Mouse (Mus musculus): ENCODE measurements around the gene Gm20388. TPM values are rescaled to one million over a fixed set of nuclear protein-coding genes. Genes with fewer than 3 reads are reported as not detected.

The Gm20388 gene
- polyA plus RNA-seq, 1 experiment, result 0.36 TPM

DNA sequence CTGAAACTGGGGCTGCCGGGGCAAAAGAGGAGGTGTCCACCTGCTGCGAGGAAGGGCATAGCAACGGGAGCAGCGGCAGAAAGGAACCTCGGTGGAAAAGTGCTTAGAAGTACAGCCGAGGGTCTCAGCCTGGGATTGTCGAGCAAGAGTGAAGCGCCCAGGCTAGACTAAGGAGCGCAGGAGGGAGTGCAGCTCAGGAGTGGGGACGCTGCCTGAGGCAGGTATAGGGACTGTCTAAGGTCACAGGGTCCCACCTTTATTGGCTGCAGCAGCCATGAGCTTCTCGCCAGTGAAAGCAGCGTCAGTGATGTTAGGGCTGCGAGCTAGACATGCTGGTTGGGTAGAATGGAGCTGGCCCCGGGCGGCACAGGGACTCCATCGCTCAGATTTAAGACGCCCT is 3207.1 kb downstream of the Gm20388 start:
- no peaks in the 10 kb centered on the region; the same call in 1 of the 2 replicates for H3K9me3 ChIP-seq (ENCODE audit: control insufficient read depth, low read length)
- no peak for TF ChIP-seq TAL1 (IDR thresholded peaks at IDR 0.05; ENCODE audit: low read length)
- peaks cover 46% of the 10 kb centered on the region for H3K4me1 ChIP-seq (ENCODE audit: control insufficient read depth)
- peak overlapping the region; percentile 53 for H3K4me3 ChIP-seq (replicated peaks)
- no peaks in the 10 kb centered on the region for H3K36me3 ChIP-seq (ENCODE audit: control insufficient read depth)
- peaks cover 55% of the 10 kb centered on the region for H3K27me3 ChIP-seq (ENCODE audit: control insufficient read depth)

DNA sequence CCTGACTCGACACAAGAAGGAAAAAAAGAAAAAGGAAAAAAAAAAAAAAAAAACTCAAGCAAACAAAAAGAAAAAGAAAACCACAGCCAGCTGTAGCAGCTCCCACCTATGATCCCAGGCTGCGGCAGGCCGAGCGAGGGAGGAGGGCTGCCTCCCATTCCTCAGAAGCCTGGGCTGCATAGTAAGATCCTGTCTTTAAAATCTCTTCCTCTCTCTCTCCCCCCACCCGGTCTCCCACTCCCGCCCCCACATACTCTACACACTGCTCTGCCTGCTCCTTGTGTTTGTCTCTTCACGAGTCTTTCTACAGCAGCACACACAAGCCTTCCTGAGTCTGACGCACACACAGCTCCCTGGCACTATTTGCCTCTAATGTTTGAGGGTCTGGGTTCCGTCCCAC is 3211.4 kb downstream of the Gm20388 start:
- Histone ChIP-seq H3K27me3 (ENCODE audit: control insufficient read depth) (peaks cover 57% of the 10 kb centered on the region), H3K4me3 (replicated peaks) (no peak overlapping the region), H3K9me3 (ENCODE audit: control insufficient read depth, low read length) (no peaks in the 10 kb centered on the region; the same call in 1 of the 2 replicates), H3K4me1 (ENCODE audit: control insufficient read depth) (peaks cover 30% of the 10 kb centered on the region), H3K36me3 (ENCODE audit: control insufficient read depth) (no peaks in the 10 kb centered on the region)
- TF ChIP-seq TAL1 (IDR thresholded peaks at IDR 0.05; ENCODE audit: low read length), result no peak
- no peak for TF ChIP-seq GATA1 (IDR thresholded peaks at IDR 0.05; ENCODE audit: low read length)

DNA sequence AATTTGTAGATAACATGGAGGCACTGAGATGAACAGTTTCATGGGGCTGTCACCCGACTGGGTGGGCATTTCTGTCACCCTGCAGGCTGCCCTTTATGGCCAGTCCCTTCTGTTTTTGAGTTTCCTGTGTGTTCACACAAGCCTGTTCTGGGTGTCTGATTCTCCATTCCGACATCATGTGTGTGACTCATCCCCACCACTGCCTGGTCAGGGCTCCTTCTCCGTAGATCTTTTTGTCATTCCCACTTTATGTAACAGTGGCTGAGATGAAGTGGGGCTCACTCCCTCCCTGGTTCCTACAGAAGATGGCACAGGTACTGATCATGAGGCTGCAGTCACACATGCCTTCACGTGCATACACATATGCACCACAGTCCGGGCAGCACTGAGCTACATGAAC is 3212.0 kb downstream of the Gm20388 start:
- Histone ChIP-seq H3K36me3 (ENCODE audit: control insufficient read depth) (no peaks in the 10 kb centered on the region), H3K9me3 (ENCODE audit: control insufficient read depth, low read length) (no peaks in the 10 kb centered on the region; the same call in 1 of the 2 replicates), H3K4me1 (ENCODE audit: control insufficient read depth) (peaks cover 24% of the 10 kb centered on the region), H3K4me3 (replicated peaks) (no peak overlapping the region), H3K27me3 (ENCODE audit: control insufficient read depth) (peaks cover 56% of the 10 kb centered on the region)
- no peak for TF ChIP-seq GATA1 (IDR thresholded peaks at IDR 0.05; ENCODE audit: low read length)
- no peak for TF ChIP-seq TAL1 (IDR thresholded peaks at IDR 0.05; ENCODE audit: low read length)

DNA sequence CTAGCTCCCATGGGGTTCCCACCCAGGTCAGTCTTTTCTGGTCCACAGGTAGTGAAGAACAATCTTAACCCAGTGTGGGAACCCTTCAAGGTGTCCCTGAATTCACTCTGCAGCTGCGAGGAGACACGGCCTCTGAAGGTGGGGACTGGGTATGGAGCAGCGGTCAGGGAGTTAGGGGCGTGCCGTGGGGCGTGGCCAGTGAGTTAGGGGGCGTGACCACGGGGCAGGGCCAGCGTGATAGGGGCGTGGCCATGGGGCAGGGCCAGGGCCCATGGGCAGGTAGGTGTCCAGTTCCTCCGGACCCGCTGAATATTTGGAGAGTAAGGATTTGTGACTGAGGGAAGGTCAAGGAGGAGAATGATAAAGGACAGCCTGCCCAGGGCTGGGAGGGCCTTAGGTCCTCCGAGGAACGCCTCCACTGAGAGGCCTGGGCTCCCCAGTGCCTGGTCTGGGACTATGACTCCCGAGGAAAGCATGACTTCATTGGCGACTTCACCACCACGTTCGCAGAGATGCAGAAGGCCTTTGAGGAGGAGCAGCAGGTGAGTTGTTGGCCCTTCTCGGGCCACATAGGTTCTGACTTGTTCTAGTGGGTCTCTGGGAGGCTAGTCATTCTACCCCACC is 3215.7 kb downstream of the Gm20388 start:
- TF ChIP-seq TAL1 (IDR thresholded peaks at IDR 0.05; ENCODE audit: low read length) (no peak), GATA1 (IDR thresholded peaks at IDR 0.05; ENCODE audit: low read length) (no peak)
- Histone ChIP-seq H3K4me1 (ENCODE audit: control insufficient read depth) (peaks cover 10% of the 10 kb centered on the region), H3K4me3 (replicated peaks) (no peak overlapping the region), H3K9me3 (ENCODE audit: control insufficient read depth, low read length) (no peaks in the 10 kb centered on the region), H3K36me3 (ENCODE audit: control insufficient read depth) (no peaks in the 10 kb centered on the region), H3K27me3 (ENCODE audit: control insufficient read depth) (peaks cover 43% of the 10 kb centered on the region)

DNA sequence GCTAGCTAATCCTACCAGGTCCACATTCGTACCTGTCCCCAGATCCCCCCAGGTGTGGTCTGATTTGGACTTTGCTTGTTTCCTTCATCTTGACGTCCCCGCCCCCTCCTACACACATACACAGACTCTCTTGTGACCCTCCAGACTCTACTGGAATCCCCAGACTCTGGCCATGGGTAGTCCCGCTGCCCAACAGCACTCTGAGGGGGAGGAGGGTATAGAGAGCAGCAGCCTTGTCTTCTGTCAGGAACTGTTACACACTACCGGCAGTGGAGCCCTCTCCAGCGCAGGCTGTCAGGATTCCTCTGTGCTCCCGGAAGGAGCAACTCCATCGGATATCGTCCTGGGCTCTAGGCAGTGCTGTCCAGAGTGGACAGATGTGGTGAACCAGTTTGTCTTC is 3220.4 kb downstream of the Gm20388 start:
- Histone ChIP-seq H3K4me3 (replicated peaks) (no peak overlapping the region), H3K9me3 (ENCODE audit: control insufficient read depth, low read length) (peaks cover 6% of the 10 kb centered on the region), H3K4me1 (ENCODE audit: control insufficient read depth) (peaks cover 7% of the 10 kb centered on the region), H3K36me3 (ENCODE audit: control insufficient read depth) (no peaks in the 10 kb centered on the region), H3K27me3 (ENCODE audit: control insufficient read depth) (peaks cover 34% of the 10 kb centered on the region)
- no peak for TF ChIP-seq TAL1 (IDR thresholded peaks at IDR 0.05; ENCODE audit: low read length)
- no peak for TF ChIP-seq GATA1 (IDR thresholded peaks at IDR 0.05; ENCODE audit: low read length)

DNA sequence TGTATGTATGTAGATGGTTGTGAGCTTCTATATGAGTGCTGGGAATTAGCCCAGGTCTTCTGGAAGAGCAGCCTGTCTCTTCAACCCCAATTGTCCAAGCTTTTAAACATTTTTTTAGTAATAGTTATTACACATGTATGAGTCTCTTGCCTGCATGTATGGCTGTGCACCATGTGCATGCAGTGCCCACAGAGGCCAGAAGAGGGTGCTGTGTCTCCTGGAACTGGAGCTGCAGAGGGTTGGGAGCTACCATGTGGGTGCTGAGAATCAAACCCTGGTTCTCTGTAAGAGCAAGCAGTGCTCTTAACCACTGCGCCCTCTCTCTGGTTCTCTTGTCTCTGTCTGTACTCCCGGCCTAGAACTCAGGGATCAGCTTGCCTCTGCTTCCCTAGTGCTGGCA is 3222.3 kb downstream of the Gm20388 start:
- TF ChIP-seq GATA1 (IDR thresholded peaks at IDR 0.05; ENCODE audit: low read length) (no peak), TAL1 (IDR thresholded peaks at IDR 0.05; ENCODE audit: low read length) (no peak)
- Histone ChIP-seq H3K4me1 (ENCODE audit: control insufficient read depth) (no peaks in the 10 kb centered on the region), H3K27me3 (ENCODE audit: control insufficient read depth) (peaks cover 27% of the 10 kb centered on the region)

DNA sequence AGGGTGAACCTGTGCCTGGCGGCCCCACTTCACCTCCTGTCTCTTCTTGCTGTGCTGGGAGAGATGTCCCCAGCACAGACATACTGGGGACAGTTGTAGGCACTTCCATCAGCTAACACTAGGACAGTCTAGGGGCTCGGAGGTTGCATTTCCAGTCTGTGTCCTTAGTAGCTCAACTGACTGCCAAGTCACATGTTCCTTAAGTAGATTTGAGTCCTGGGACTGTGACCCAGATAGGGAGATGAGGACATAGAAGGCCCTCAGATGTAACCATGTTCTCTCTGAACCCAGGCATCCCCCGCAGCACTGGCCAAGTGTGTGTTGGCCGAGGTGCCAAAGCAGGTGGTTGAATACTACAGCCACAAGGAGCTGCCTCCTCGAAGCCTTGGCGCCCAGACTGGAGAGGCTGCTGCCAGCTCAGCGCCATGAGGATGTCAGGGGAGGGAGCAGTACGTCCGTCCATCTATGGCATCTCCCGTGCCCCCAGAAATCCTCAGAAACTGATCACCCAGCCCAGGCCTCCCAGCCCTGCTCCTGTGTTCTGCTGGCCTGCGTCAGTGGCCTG is 3223.6 kb downstream of the Gm20388 start:
- peaks cover 24% of the 10 kb centered on the region for H3K27me3 ChIP-seq (ENCODE audit: control insufficient read depth)
- TF ChIP-seq GATA1 (IDR thresholded peaks at IDR 0.05; ENCODE audit: low read length), result no peak
- TF ChIP-seq TAL1 (IDR thresholded peaks at IDR 0.05; ENCODE audit: low read length), result no peak

More for the DNA sequence above, 3222.3 kb downstream of the Gm20388 start:
- Histone ChIP-seq H3K36me3 (ENCODE audit: control insufficient read depth) (no peaks in the 10 kb centered on the region), H3K4me3 (replicated peaks) (no peak overlapping the region), H3K9me3 (ENCODE audit: control insufficient read depth, low read length) (peaks cover 6% of the 10 kb centered on the region)

DNA sequence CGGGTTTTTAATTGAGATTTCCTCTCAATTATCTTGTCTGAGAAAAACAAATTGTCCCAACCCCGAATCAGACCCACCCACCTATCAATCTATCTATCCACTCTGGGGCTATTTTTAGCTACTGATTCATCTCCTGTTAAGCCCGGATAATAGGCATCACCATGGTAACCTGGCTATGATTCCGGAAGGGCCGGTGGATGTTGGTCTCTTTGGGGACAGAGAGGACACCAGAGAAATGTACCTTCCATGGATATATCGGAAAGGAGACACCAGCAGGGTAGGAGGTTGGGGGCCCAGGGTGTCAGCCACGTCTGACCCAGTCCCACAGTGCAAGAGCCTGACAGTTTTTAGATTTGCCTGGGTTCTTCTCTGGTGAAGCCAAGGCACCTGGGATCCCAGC is 3224.8 kb downstream of the Gm20388 start:
- peaks cover 24% of the 10 kb centered on the region for H3K27me3 ChIP-seq (ENCODE audit: control insufficient read depth)

More for the DNA sequence above, 3223.6 kb downstream of the Gm20388 start:
- Histone ChIP-seq H3K9me3 (ENCODE audit: control insufficient read depth, low read length) (peaks cover 6% of the 10 kb centered on the region), H3K36me3 (ENCODE audit: control insufficient read depth) (no peaks in the 10 kb centered on the region), H3K4me1 (ENCODE audit: control insufficient read depth) (no peaks in the 10 kb centered on the region), H3K4me3 (replicated peaks) (no peak overlapping the region)

DNA sequence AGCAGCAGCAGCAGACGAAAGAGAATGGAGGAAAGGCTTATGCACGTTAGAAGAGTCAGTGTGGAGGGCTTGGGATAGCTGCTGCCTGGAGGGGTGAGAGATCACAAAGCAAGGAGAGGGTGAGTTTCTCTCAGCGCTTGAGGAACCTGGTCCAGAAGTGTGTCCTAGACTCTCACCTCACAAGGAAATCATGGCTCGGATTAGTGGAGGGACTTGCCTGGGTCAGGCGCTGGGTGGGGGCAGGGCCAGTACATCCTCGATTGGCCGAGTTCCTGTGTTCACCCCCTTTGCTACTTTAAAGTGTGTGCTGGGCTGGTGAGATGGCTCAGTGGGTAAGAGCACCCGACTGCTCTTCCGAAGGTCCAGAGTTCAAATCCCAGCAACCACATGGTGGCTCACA is 3225.2 kb downstream of the Gm20388 start:
- no peak overlapping the region for H3K4me3 ChIP-seq (replicated peaks)
- peaks cover 23% of the 10 kb centered on the region for H3K27me3 ChIP-seq (ENCODE audit: control insufficient read depth)
- peaks cover 6% of the 10 kb centered on the region for H3K9me3 ChIP-seq (ENCODE audit: control insufficient read depth, low read length)
- no peaks in the 10 kb centered on the region for H3K36me3 ChIP-seq (ENCODE audit: control insufficient read depth)
- TF ChIP-seq TAL1 (IDR thresholded peaks at IDR 0.05; ENCODE audit: low read length), result no peak
- no peak for TF ChIP-seq GATA1 (IDR thresholded peaks at IDR 0.05; ENCODE audit: low read length)
- peaks cover 14% of the 10 kb centered on the region for H3K4me1 ChIP-seq (ENCODE audit: control insufficient read depth)

More for the DNA sequence above, 3224.8 kb downstream of the Gm20388 start:
- H3K4me1 ChIP-seq (ENCODE audit: control insufficient read depth), result peaks cover 10% of the 10 kb centered on the region
- TF ChIP-seq GATA1 (IDR thresholded peaks at IDR 0.05; ENCODE audit: low read length) (no peak), TAL1 (IDR thresholded peaks at IDR 0.05; ENCODE audit: low read length) (no peak)
- H3K9me3 ChIP-seq (ENCODE audit: control insufficient read depth, low read length), result peaks cover 6% of the 10 kb centered on the region
- H3K36me3 ChIP-seq (ENCODE audit: control insufficient read depth), result no peaks in the 10 kb centered on the region
- H3K4me3 ChIP-seq (replicated peaks), result no peak overlapping the region

Data from erythroblast, embryonic 14.5 days (primary cell).